8 mouse cellular contexts compared by ENCODE assay signal in the genomic region with DNA sequence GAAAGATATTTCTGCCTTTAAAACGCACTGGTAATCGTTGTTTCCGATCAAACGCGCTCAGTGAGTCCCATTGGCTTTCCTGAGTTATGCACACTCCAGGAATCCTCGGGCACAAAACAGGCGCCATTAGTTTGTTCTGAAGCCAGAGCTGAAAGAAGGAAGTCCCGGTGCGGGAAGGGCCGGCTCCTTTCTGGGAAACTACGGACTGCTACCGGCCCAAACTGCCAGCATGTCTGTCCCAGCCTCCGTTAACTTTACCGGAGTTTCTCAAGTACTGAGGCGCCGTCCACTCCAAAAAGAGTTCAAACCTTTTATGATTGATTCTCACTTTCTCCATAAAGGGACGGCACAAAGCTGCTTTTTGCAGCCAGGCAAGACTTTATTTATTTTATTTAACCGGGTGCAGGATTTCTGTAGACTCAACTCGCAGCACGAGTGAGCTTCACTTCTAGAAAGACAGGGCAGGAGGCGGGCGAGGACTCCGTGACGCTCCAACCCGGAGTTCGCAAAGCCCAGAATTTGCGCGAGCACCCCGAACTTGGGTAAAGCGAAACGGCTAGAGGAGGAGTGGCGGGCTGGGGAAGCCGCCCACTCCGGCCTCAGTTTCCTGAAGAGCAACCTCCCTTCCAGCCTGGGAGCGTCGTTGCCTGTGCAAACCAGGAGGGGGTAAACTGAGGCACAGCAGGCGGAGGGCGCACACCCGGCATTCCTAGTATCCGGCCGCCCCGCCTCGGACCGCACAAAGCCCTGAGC. TPM values are rescaled to one million over a fixed set of nuclear protein-coding genes. Genes with fewer than 3 reads are reported as not detected.
A peak's percentile ranks its signal among the peaks of the same experiment; 100 is the strongest.
DNase-seq lines count a peak whose midpoint lies in the region; ATAC-seq and TF ChIP-seq lines count a peak whose summit lies in the region.

No protein-coding gene starts in this region.

- intact Hi-C loops in left cerebral cortex, postnatal 10 days (cut with DNase I), result loop anchor here (5.0 kb wide), 3 partner anchors 189 to 281 kb away; no protein-coding TSS in a partner anchor

- H3K4me3 ChIP-seq in forebrain, postnatal 0 days (ENCODE audit: low read depth, low read length), result peak overlapping the region; percentile 88
- H3K4me3 ChIP-seq in hindbrain, embryonic 10.5 days, result peak overlapping the region; percentile 84
- H3K4me3 ChIP-seq in small intestine, adult 2 months (ENCODE audit: low read depth, low read length), result peak overlapping the region; percentile 97

- H3K27ac ChIP-seq in forebrain, postnatal 0 days (ENCODE audit: low read depth, low read length), result peak overlapping the region; percentile 85
- H3K27ac ChIP-seq in hindbrain, embryonic 10.5 days, result peak overlapping the region; percentile 98
- peak overlapping the region; percentile 78 for H3K27ac ChIP-seq in small intestine, adult 2 months (ENCODE audit: insufficient read depth, low read depth, low read length)

- no peaks in the 10 kb centered on the region for H3K9me3 ChIP-seq in forebrain, postnatal 0 days (ENCODE audit: low read length)
- no peaks in the 10 kb centered on the region for H3K9me3 ChIP-seq in hindbrain, embryonic 10.5 days

- TF ChIP-seq POLR2A in small intestine, adult 2 months (IDR thresholded peaks at IDR 0.05; ENCODE audit: low read depth, low read length), result no peak

- DNase-seq in adipocyte (ENCODE audit: low spot score), result peak; percentile 50
- peak; percentile 27 for DNase-seq in cerebellum, adult 11-12 months
- peak; percentile 65 for DNase-seq in forebrain, postnatal 0 days
- DNase-seq in hindbrain, embryonic 10.5 days (ENCODE audit: low spot score), result peak; percentile 69
- peak; percentile 38 to 79 for DNase-seq in left cerebral cortex, postnatal 10 days (ENCODE audit: extremely low spot score in 1 of 2, low spot score in 2 of 2)
- peak; percentile 76 to 82 for DNase-seq in lung, postnatal 4 days

- peaks cover 7% of the 10 kb centered on the region for H3K4me1 ChIP-seq in forebrain, postnatal 0 days (ENCODE audit: insufficient read depth)
- H3K4me1 ChIP-seq in hindbrain, embryonic 10.5 days (replicated peaks), result peaks cover 44% of the 10 kb centered on the region
- no peaks in the 10 kb centered on the region for H3K4me1 ChIP-seq in small intestine, adult 2 months (ENCODE audit: control insufficient read depth, insufficient read depth, insufficient read length, low read length)

- H3K4me2 ChIP-seq in forebrain, postnatal 0 days (ENCODE audit: low read depth), result peak overlapping the region; percentile 93

- ATAC-seq in forebrain, postnatal 0 days, result peak; percentile 65
- ATAC-seq in megakaryocyte-erythroid progenitor cell, adult 5-6 weeks (replicated peaks; ENCODE audit: low FRiP score, low TSS enrichment, poor library complexity, severe bottlenecking), result no peak

- WGBS in forebrain, postnatal 0 days, result 1% methylated on average over 44 of the region's 44 CpGs
- under 1% methylated on average over 44 of the region's 44 CpGs for WGBS in hindbrain, embryonic 10.5 days
- 2% methylated on average over 44 of the region's 44 CpGs for WGBS in small intestine, adult 2 months

- no peaks in the 10 kb centered on the region for H3K36me3 ChIP-seq in forebrain, postnatal 0 days (ENCODE audit: insufficient read depth)
- no peaks in the 10 kb centered on the region for H3K36me3 ChIP-seq in hindbrain, embryonic 10.5 days
- H3K36me3 ChIP-seq in small intestine, adult 2 months (ENCODE audit: control insufficient read depth, insufficient read depth, low read length), result no peaks in the 10 kb centered on the region

- peak; percentile 16 for TF ChIP-seq CTCF in forebrain, postnatal 0 days (IDR thresholded peaks at IDR 0.05; ENCODE audit: low read depth)
- peak; percentile 6; the same call in 1 of the 2 replicates for TF ChIP-seq CTCF in small intestine, adult 2 months (IDR thresholded peaks at IDR 0.05; ENCODE audit: extremely low read depth, insufficient read length, insufficient replicate concordance, low read depth, low read length)

- H3K27me3 ChIP-seq in forebrain, postnatal 0 days (ENCODE audit: insufficient read depth, low read length), result no peaks in the 10 kb centered on the region
- peaks cover 3% of the 10 kb centered on the region for H3K27me3 ChIP-seq in hindbrain, embryonic 10.5 days (ENCODE audit: insufficient read depth, poor library complexity, severe bottlenecking)
- no peaks in the 10 kb centered on the region for H3K27me3 ChIP-seq in small intestine, adult 2 months (ENCODE audit: control insufficient read depth, insufficient read depth, low read length)

- H3K9ac ChIP-seq in forebrain, postnatal 0 days, result peak overlapping the region; percentile 76

RNA-seq across cellular contexts. Expression of a gene that starts 0.5 kb away (rescaled TPM):
- total RNA-seq in forebrain, postnatal 0 days (2014; rRNA removed), result 14.9 and 20.1 TPM in 2 replicates
- polyA plus RNA-seq in forebrain, postnatal 0 days (2015; fragmentation: Nextera tagmentation; extraction: Ambion mirVana), result 1.9 and 7.8 TPM in 2 replicates
- polyA plus RNA-seq in hindbrain, embryonic 10.5 days (2016; fragmentation: Nextera tagmentation; extraction: Ambion mirVana), result 17.8 and 20.6 TPM in 2 replicates
- 10 to 100 TPM; 14.8 to 15.3 TPM for total RNA-seq in left cerebral cortex, postnatal 10 days (2021)
- 3.7 and 4.0 TPM in 2 replicates for polyA plus RNA-seq in small intestine, adult 2 months (2012; rRNA removed)
- not detected in 2 replicates for total RNA-seq in megakaryocyte-erythroid progenitor cell, adult 5-6 weeks (2014; fragmentation: Nextera tagmentation)
- 2.5 TPM in 1 of 2 replicates, not detected in the other for total RNA-seq in megakaryocyte-erythroid progenitor cell, adult 5-6 weeks (2017)

Comparison
In these comparisons a context has a peak if more than half of its experiments do, and no peak if none do; other contexts are left out.
1. DNase-seq: peak in every context shown above with its lines; median percentile 79 in lung, postnatal 4 days; 69 in hindbrain, embryonic 10.5 days; 65 in forebrain, postnatal 0 days; 58 in left cerebral cortex, postnatal 10 days; 50 in adipocyte; 27 in cerebellum, adult 11-12 months.